Mouse (Mus musculus) embryo, embryonic 10 days (tissue): Measurements from ENCODE around the gene Msto1.
A peak's percentile ranks its signal among the peaks of the same experiment; 100 is the strongest.
"Not testable (repeated sequence)": the region's sequence is repeated elsewhere in the genome, so short reads cannot be mapped to it uniquely, and the experiment has no call there.

Experiments used
- DNase-seq: peaks from one replicate; pipeline ENCODE4 v3.0.0-alpha.2; 2015; ENCODE audit warnings: low spot score

The Msto1 gene

DNA sequence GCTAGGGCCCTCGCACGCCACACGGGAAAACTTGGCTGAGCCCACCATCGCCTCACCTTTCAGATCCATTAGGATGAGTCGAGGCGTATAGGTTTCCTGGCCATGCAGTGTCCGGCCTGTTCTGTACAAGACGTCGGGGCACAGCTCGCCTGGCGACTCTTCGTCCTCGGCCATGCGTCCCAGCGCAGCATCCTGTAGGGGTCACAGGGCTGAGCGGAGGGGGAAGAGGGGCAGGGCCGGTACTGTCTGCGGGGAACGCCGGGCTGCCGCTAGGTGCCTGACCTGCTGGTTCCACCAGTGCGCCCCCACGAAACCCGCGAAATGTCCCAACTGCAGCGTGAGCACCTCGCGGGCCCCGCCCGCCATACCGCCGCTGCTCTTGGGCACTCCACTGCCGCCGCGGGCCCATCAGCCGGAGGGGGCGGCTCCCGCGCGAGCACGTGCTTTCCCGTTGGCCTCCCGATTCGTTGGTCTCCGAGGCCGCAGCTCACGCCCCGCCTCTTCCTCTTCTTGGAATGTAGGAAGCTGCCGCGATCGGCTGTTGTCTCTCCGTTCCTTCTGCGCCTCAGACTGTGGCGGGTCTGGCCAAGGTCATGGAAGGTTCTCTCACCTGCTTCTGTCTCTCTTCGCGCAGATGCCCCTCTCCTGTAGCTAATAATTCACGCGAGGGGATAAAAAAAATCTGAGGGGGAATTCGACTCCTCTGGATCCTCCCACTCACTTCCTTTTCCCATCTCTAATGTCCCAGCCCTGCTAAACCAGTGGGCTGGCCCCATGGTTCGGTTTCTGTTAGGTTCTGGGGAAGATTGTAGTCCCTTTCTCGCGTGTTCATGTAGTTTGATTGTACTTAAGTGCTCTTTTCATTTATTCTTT lies at the start of gene Msto1:
Gene Msto1 (minus strand): TSS at position 489 of the 873 bp plus-strand sequence.
- DNase-seq = peak; percentile 98

DNA sequence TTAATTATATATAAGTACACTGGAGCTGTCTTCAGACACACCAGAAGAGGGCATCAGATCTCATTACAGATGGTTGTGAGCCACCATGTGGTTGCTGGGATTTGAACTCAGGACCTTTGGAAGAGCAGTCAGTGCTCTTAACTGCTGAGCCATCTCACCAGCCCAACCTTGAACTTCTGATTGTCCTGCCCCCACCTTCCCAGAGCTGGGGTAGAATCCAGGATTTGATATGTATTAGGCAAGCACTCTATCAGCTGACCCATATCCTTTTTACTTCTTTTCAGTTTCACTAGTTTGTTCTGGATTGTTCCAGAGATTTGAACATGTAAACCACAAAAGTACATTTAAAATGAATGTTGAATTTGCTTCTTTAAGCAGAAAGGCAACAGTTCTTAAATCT lies 49.4 kb upstream of the Msto1 start:
- not testable (repeated sequence) for DNase-seq

DNA sequence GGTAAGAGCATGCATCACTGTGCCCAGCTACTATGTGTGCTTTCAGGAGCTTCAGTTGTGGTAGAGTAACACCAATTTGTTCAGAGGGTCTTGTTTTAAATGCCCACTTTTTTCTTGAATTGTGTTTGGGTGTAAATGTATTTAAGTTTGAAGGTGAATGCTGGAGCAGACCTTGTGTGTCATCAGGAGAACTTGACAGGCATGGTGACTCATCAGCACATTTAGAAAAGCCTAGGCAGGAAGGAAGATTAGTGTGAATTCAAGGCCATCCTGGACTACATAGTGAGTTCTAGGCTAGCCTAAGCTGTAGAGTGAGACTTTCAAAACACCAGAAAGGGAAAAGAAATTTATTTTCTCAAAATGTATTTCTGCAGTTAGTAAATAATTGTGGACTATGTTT lies 39.9 kb upstream of the Msto1 start:
- no peak for DNase-seq

DNA sequence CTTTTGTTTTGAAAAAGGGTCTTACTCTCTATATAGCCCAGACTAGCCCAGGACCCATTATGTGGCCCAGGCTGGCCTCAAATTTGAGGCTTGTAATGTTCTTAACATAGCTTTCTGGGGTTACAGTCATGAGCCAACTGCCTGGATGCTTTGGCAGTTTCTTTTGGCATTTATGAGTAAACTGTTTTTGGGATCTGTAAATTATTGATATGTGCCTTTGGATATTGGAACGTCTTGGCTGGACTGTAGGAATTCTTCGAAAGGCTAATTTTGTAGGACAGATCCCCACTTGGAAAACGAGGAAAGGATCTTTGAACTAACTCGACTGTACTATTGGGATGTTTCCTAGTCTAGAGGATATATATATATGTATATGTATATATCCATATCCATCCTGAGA lies 39.4 kb upstream of the Msto1 start:
- DNase-seq = no peak

DNA sequence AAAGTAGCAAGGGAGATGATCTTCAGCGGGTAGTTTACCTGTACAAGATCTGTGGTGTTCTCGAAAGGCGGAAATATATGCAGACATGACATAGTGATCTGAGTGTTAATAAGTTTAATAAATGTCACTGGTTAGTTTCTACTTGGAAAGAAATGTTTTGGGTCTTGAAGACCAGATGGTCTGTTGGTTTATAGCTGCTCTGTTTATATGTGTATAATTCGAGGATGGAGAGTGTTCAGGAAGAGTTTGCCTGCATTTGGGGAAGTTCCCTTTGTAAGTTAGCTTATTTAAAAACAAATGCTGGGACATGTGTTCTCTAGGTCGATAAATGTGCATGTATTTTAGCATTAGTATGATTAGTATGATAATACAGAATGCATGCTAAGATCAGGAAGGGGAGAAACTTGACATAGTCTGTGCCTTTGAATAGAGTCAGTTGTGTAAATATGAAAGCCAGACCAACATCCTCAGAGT lies 37.6 kb upstream of the Msto1 start:
- DNase-seq = no peak

DNA sequence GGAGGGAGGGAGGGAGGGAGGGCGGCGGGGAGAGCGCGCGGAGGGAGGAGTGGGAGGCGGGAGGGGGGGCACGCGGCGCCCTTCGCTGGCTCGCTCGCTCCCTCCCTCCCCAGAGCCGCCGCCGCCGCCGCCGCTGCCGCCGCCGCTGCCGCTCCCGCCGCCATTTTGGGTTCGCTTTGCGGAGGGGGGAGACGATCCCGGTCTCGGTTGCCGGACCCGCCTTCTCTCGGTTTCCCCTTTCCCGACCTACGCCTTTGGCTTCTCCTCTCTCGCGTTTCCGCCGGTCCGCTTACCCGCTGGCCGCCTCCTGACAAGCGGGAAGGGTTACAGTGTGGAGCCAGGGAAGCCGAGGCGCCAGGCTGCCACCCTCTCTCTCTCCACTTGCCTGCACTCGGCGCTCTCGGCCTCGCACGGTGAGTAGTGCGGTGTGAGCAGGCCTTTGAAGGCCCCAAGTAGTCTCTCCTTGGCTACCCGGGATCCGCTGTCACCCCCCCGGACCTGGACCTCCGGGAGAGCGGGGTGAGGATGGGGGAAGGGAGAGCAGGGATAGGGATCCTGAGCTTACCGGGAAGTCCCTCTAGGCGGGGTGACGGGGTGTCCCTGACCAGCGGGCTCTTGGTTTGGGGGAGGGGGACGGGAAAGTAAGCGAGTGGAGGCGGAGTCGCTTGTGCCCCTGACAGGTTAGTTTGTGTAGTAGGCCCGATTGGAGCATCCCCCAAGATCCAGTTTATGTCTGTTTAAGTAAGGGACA lies 37.0 kb upstream of the Msto1 start, which contains the start of the genes Ash1l and Dap3:
Gene Ash1l (plus strand): TSS at position 47 of the 751 bp plus-strand sequence.
Gene Dap3 (minus strand): TSS at position 606 of the 751 bp plus-strand sequence.
- peak; percentile 76 for DNase-seq

DNA sequence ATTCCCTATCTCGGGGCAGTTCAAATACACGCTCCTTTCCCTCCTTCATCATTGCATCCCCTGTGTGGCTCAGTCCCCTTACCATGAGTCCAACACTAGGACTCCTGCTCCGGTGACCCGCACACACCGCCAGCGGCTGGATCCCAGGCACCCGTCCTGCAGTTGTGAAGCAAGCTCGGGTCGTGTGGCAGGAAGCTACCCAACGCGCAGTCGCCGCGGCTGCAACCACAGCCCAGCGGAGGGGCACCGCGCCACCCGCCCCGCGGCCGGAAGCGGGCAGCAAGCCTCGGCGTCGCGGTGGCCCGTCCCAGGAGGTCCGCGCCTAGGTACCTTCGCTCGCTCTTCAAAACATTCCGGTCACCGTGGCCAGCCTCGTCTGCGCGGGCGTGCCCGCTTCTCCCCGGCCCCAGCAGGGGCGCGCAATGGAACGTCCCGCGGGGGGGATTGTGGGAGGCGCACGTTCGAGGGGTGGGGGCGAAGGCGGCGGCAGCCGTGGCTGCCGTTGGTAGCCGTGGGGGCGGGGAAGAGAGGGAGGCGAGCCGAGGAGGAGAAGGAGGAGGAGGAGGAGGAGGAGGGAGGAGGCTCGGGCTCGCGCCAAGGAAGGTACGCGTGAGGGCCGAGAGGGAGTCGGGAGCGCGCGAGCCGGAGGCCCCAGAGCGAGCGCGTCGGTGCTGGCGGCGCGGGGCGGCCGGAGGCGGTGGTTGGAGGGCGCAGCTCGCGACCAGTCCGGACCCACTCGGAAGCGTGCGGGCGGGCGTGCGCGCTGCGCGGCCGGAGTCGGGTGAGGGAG lies 36.2 kb upstream of the Msto1 start:
- DNase-seq = peak; percentile 94

DNA sequence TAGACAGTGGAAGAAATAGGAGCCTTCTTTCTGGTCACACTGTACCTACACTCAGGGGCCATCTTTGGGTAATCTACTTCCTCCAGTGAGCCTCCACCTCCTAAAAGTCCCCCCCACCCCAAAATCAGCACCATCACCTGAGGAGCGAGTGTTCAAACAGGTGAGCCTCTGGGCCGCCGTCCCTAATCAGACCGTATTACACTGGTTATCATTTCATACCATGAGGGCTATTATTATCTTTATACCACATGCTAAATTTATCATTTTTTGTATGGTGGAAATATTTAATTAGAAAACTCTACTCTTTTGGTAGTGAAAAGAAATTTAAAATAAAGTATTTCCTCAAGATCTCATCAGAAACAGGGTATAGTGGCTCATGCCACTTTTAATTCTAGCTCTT lies 30.3 kb upstream of the Msto1 start:
- DNase-seq = no peak

DNA sequence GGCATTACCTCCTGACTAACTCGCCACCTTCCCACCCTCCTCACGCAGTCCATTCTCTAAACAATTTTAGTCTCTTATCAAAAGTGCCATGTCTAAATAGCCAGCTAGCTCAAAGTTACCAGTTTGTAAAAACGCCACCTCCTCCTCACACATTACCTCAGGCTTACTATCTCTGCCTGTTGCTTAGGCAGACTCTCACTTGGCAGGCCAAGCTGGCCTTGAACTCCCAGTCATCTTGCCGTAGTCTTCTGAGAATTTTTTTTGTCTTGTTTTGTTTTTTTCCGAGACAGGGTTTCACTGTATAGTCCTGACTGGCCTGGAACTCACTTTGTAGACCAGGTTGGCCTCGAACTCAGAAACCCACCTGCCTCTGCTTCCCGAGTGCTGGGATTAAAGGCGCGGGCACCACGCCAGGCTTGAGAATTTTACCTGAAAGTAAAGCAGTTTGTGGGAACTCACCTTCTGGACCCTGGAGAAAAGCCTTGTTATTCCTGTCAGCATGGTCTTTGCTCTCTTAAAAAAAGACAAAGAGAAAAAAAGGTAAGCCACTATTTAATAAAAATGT lies 28.6 kb upstream of the Msto1 start:
- no peak for DNase-seq

DNA sequence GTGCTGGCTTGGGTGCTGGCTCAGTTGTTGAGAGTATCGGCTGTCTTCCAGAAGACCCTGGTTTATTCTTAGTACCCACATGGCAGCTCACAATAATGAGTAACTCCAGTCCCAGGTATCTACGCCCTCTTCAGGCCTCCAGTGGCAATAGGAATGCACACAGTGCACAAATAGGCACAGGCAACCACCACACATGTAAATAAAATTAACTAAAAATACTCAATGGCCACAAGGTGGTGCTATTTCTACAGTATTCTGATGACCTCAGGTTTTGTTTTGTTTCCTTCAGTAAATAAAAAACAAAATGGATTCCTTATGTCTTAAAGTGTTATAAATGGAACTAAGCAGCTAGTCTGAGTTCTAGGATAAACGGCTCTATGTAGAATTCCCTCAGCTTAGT lies 25.9 kb upstream of the Msto1 start:
- peak; percentile 80 for DNase-seq

DNA sequence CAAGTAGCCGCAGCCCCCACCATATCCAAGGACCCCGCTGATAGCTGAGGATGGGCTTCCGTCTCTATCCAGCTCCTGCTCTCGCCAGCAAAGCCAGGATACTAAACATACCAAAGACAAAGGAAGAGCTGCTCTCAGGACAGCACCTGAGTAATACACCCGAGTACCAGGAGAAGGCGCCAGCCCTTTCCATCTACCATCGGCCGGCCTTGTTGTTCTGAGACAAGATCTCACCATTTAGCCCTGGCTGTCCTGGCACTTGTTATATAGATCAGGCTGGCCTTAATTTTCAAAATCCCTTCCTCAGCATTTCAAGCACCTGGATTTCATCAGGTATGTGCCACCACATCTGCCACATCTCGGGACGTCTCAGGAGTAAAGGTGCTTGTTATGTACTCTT lies 25.3 kb upstream of the Msto1 start:
- DNase-seq = no peak

DNA sequence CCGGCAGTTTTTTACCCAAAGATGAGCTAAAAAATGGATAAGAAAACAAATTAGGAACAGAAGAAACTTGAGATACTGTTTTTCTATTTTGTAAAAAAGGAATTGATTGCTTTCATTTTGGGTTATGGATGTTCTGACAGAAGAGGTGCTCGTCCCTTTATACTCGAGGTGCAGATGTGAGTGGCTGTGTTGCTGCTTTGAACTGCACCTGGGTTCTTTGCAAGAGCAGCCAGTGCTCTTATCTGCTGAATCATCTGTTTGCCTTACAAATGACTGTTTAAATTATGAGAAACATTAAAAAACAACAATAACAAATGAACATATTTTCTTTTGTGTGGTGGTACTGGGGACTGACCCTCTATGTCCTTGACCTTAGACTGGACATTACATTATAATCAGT lies 15.7 kb upstream of the Msto1 start:
- DNase-seq = no peak

DNA sequence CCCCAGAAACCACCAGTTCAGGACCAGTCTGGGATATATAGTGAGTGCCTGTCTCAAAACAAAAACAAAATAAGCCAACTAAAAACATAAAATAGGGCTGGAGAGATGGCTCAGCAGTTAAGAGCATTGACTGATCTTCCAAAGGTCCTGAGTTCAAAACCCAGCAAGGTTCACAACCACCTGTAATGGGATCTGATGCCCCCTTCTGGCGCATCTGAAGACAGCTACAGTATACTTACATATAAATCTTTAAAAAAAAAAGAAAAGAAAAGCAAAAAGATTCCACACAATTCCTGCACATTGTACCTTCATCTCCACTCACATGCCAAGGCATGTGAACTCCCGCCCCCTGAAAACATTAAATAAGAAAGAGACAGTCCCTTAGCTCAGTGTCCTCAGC lies 11.9 kb upstream of the Msto1 start:
- DNase-seq = no peak

DNA sequence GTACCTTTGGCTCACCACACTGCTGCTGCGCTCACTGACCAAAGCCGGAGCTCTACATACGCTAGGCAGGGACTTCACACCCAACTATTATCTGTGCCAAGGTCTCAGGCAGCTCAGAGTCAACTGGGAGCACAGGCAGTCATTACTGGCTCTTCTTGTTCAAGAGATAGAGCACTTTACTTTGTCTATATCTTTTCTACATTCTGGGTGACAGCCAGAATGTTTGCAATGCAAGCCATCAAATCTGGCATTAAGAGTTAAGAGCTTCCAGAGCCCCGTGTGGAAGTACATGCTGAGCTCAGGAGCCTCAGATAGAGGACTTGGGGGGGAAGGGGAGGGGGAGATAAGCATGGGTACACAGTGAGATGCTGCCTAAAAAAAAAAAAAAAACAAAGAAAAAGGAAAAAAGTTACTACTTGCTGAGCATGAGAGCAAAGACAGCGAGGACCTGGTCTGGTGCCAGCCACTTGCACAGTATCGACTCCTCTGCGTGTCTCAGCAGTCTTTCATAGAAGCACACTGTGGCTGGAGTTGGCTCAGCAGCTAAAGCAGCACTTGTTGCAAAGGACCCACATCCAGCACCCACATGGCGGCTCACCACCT lies 10.3 kb upstream of the Msto1 start:
- DNase-seq = no peak

DNA sequence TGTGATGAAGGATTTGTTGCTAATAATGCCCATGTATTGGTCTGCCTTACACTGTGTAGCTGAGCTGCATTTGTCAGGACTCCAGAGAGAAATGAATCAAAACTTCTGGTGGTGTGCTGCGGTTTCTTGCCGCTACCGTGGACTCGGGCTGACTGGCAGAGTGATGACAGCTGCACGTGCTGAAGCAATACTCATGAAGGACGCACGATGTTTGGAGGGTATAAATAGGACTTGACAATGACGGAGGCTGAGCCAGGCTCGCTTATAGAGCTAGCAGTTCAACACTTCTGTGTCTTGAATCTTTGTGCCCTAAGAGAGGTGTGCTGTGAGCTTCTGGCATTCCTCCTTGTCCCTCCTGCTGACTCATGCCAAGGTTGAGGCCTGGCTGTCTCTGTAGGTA lies 7.6 kb upstream of the Msto1 start:
- no peak for DNase-seq

DNA sequence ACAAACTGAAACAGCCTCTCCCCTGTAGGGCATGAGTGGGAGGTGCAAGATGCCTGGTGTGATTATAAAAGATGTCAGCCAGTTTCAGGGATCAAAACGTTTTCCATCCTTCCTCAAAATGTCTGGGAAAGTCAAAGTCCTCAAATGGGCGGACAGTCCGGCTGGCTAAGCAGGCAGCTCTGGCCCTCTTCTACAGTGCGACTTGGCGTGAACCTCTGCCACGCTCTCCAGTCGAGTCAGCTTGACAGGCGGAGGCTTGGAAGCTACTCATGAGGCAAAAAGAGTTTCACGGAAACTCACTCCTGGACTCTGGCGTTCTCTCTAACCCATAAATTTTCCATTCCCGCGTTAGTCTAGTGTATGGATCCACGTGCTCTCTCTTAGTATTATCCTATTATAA lies 5.2 kb upstream of the Msto1 start:
- no peak for DNase-seq

DNA sequence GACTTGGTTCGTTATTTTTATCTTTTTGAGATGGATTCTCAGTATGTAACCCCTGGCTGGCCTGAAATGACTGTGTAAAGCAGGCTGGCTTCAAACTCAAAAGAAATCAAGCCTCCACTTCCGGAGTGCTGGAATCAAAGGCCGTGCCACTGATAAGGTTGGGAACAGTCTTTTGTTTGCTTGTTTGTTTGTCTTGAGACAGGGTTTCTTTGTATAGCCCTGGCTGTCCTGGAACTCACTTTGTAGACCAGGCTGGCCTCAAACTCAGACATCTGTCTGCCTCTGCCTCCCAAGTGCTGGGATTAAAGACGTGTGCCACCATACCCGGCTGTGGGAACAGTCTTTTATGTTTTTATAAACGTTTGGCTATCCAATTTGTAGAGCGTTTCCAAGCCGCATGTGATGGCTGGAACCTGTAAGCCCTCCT lies 598 bp upstream of the Msto1 start:
- DNase-seq = no peak

DNA sequence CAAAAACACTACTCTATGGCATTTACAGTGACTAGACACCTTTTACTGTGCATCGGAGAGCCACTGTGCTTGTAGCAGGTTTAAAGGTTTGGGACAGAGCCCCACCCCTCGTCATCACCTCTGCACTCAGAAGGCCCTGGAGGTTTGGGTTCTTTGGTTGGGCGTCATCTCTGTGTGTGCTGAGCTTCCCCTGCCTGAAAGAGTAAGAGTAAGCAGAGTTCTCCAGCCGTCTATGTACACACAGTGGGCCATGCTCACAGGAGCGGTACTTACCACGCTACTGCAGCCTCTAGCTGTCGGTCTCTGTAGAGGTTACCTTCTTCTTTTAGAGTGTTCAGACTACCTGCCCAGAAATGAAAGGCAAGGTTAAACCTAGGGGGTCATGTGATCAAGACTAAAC lies 1.2 kb downstream of the Msto1 start:
- no peak for DNase-seq

DNA sequence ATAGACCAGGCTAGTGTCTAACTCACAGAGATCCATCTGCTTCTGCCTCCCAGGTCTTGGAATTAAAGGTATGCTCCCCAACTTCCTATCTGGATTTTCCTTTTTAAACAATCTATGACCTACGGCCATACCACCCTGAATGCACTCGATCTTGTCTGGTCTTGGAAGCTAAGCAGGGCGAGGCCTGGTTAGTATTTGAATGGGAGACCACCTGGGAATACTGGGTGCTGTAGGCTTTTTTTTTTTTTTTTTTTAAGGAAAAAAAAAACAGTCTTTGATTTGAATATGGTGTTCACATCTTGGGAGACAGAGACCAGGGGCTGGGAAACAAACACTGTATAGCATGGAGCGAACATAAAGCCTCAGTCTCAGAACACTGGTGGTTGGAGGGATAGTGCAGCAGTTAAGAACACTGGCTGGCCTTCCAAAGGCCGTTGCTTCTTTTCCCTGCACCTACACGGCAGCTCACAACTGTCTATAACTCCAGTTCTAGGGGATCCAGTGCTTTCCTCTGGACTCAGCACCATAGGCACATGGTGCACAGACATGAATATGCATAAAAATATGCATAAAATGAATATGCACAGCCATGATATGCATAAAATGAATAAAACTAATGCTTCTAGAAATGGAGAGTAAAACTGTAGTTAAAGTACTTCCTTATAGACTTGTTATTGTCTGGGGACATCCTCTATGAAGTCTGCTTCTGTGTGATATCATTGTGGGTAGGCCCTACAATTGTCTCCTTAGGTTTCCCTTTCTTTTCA lies 7.2 kb downstream of the Msto1 start:
- DNase-seq = no peak

DNA sequence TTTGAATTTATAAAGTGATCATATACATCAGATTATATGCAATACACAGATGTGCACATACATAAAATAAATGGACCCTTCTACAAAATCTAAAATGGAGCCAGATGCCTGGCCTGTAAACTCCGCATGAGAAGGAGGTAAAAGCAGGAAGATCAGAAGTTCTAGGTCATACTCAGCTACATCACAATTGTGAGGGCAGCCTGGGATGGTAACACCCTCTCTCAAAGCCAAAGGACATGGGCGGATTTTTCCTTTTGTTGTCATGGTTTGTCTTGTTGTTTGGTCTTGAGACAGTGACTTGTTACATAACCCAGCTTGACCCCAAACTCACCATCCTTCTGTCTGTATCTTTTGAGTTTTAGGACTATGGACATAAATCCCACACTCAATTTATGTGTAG lies 8.1 kb downstream of the Msto1 start:
- DNase-seq = no peak

DNA sequence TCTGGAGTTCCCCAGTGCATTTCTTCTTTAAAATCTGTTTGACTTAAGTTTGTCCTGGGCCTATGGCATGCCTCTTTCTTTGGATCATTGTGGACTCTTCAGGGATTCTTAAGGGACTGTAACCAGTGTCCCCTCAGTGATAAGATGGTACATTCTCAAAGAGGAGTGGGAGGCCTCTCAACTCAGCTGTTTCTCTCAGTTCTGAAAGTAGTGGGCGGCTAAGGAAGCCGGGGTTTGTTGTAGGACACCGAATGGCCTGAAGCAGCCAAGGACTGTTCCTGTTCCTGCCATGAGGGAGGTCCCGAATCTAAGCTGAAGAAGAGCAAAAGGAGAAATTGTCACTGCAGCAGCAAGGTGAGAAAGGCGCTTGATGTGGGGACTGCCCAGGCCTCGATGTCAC lies 8.6 kb downstream of the Msto1 start:
- DNase-seq = no peak
